In the genomic region with DNA sequence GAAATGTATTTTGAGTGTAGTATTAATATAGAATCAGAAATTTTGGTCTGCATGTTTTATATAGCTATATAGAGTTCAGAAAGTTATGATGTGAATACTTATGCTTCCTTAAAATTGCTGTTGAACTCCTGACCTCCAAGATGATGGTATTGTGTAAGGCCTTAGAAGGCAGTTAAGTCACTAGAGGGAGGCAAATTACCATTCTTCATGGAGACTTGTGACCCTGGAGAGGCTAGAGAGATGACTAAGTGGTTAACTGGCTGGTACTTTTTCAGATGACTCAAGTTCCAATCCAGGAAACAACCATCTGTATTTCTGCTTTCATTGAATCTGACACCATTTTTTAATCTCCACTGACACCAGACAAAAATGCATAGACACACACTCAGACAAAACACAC, we compare ENCODE assay signal across 12 mouse cellular contexts. TPM values are rescaled to one million over a fixed set of nuclear protein-coding genes. Genes with fewer than 3 reads are reported as not detected.
DNase-seq lines count a peak whose midpoint lies in the region; ATAC-seq lines count a peak whose summit lies in the region.
"Had no signal": no experiment of that assay in that cellular context is flagged by ENCODE, and none has a peak within 500 bp of the region (broad histone marks: within the 10 kb centered on the region; RNA-seq: fewer than 3 reads in every experiment).

No protein-coding gene starts in this region.

- H3K4me1 ChIP-seq in hindbrain, embryonic 16.5 days (ENCODE audit: control insufficient read depth, insufficient read depth, low read depth, low read length) = no peaks in the 10 kb centered on the region

- H3K9me3 ChIP-seq in hindbrain, embryonic 16.5 days (ENCODE audit: control insufficient read depth, low read length) = no peaks in the 10 kb centered on the region

- H3K27me3 ChIP-seq in splenic B cell, adult 2 months (ENCODE audit: control insufficient read depth, insufficient read depth, low read length, poor library complexity, severe bottlenecking) = no peaks in the 10 kb centered on the region
- no peaks in the 10 kb centered on the region for H3K27me3 ChIP-seq in hindbrain, embryonic 16.5 days (replicated peaks; ENCODE audit: control insufficient read depth, insufficient read depth, low read length)

- no peak overlapping the region for H3K27ac ChIP-seq in hindbrain, embryonic 16.5 days (ENCODE audit: low read depth, low read length)
- H3K27ac ChIP-seq: hindbrain, embryonic 14.5 days had no signal

- ATAC-seq in hindbrain, embryonic 16.5 days = no peak

- H3K9ac ChIP-seq in hindbrain, embryonic 16.5 days (ENCODE audit: low read depth, low read length) = no peak overlapping the region
- H3K9ac ChIP-seq: hindbrain, embryonic 14.5 days had no signal

- no peak overlapping the region for H3K4me2 ChIP-seq in hindbrain, embryonic 16.5 days (ENCODE audit: low read length)
- H3K4me2 ChIP-seq: hindbrain, embryonic 14.5 days had no signal

- no peaks in the 10 kb centered on the region for H3K36me3 ChIP-seq in splenic B cell, adult 2 months (ENCODE audit: control insufficient read depth, insufficient read depth, low read length, poor library complexity, severe bottlenecking)
- no peaks in the 10 kb centered on the region for H3K36me3 ChIP-seq in hindbrain, embryonic 16.5 days (ENCODE audit: control insufficient read depth, insufficient read depth, low read length)

- H3K4me3 ChIP-seq in hindbrain, embryonic 16.5 days (ENCODE audit: low read length) = no peak overlapping the region

- DNase-seq in lung, postnatal 36 days = peak; percentile 33
- DNase-seq in lung, postnatal 10 days = no peak
- peak; percentile 56 for DNase-seq in MEL-GATA-1-ER (ENCODE audit: extremely low read depth, low read depth)
- DNase-seq in embryo, embryonic 10.5 days (ENCODE audit: low spot score) = peak; percentile 19
- DNase-seq in splenic B cell, adult 2 months (ENCODE audit: low read depth, low spot score) = peak; percentile 78
- DNase-seq in gastrocnemius, postnatal 25 days = no peak
- DNase-seq: cerebellum, postnatal 25 days; kidney, postnatal 36 days; left cerebral cortex, postnatal 4 days; right cerebral cortex, postnatal 14 days had no signal

RNA-seq across cellular contexts. Expression of a gene that starts 11.8 kb away (rescaled TPM):
- total RNA-seq in gastrocnemius, postnatal 25 days (2021) = under 1 TPM; 0.64 to 0.96 TPM
- 1.1 and 1.3 TPM in 2 replicates for polyA plus RNA-seq in hindbrain, embryonic 16.5 days (2015; fragmentation: Nextera tagmentation; extraction: Ambion mirVana)

Comparison
In these comparisons a context has a peak if more than half of its experiments do, and no peak if none do; other contexts are left out.
1. DNase-seq: peak in lung, postnatal 36 days (single experiment), MEL-GATA-1-ER (single experiment), embryo, embryonic 10.5 days (single experiment) and splenic B cell, adult 2 months (single experiment); none in lung, postnatal 10 days (single experiment) and gastrocnemius, postnatal 25 days (single experiment).